Mouse (Mus musculus) ES-Bruce4 (cell line): ENCODE measurements at regions not wholly inside any gene's neighbourhood (a gene's known extent, or its start where the extent isn't known, plus 50 kb on each side); places are given as distances from the start of the nearest gene placed in this dataset.

Experiments used
- CTCF ChIP-seq: IDR thresholded peaks from one replicate; pipeline ENCODE4 v1.8.1; 2011; ENCODE audit warnings: low read depth, low read length
- POLR2A ChIP-seq: IDR thresholded peaks from one replicate; pipeline ENCODE4 v1.8.1; 2011; ENCODE audit warnings: low read length; ENCODE audit not compliant: insufficient read depth

GRCm38 (mm10) chr1:193714631-193715030 is 344.5 kb upstream of the Camk1g start:
- no peak for TF ChIP-seq CTCF
- no peak for TF ChIP-seq POLR2A
